Mouse (Mus musculus) hindbrain, embryonic 15.5 days (tissue): ENCODE data around the gene Tmem145. TPM values are rescaled to one million over a fixed set of nuclear protein-coding genes. Genes with fewer than 3 reads are reported as not detected.
A peak's percentile ranks its signal among the peaks of the same experiment; 100 is the strongest.

Source experiments
- ATAC-seq: fragments of 200-750 bp; cut with Nextera tagmentation; 2 replicates; pipeline ENCODE4 v1.8.0; 2017; ENCODE audit warnings: low read depth, moderate number of reproducible peaks, moderate TSS enrichment; ENCODE audit not compliant: low FRiP score
- H3K27ac ChIP-seq: fragments of 300-500 bp; sonication (generic); replicated peaks from 2 replicates; pipeline ENCODE4 v1.5.1; 2015; ENCODE audit warnings: mild to moderate bottlenecking, inconsistent platforms
- H3K27me3 ChIP-seq: fragments of 300-500 bp; sonication (generic); 2 replicates; pipeline ENCODE4 v1.6.1; 2015; ENCODE audit warnings: control low read depth, inconsistent platforms
- H3K36me3 ChIP-seq: fragments of 300-500 bp; sonication (generic); 2 replicates; pipeline ENCODE4 v1.6.1; 2015; ENCODE audit warnings: control low read depth, inconsistent platforms
- H3K4me1 ChIP-seq: fragments of 300-500 bp; sonication (generic); replicated peaks from 2 replicates; pipeline ENCODE4 v1.6.1; 2015; ENCODE audit warnings: control low read depth, inconsistent platforms
- H3K4me2 ChIP-seq: fragments of 300-500 bp; sonication (generic); 2 replicates; pipeline ENCODE4 v1.6.1; 2015; ENCODE audit warnings: moderate library complexity, mild to moderate bottlenecking, inconsistent platforms
- H3K4me3 ChIP-seq: fragments of 300-500 bp; sonication (generic); 2 replicates; pipeline ENCODE4 v1.5.1; 2015; ENCODE audit warnings: mild to moderate bottlenecking, inconsistent platforms
- H3K9ac ChIP-seq: fragments of 300-500 bp; sonication (generic); 2 replicates; pipeline ENCODE4 v1.6.1; 2015; ENCODE audit warnings: inconsistent platforms
- H3K9me3 ChIP-seq: fragments of 300-500 bp; sonication (generic); 2 replicates; pipeline ENCODE4 v1.6.1; 2016; ENCODE audit warnings: control low read depth, inconsistent platforms
- WGBS: fragments of 180-500 bp; shearing (Covaris S2); methylation state at CpG from one replicate; pipeline ENCODE4 v1.1.7; 2015; 5-methylcytosine and 5-hydroxymethylcytosine counted together
- polyA plus RNA-seq: library from polyadenylated mRNA; unstranded; fragments of >200 nt; fragmentation: Nextera tagmentation; extraction: Ambion mirVana; gene quantifications from 2 replicates; pipeline ENCODE4 v1.2.1, GENCODE M21; 2015

Gene Tmem145
- polyA plus RNA-seq, 1 experiment from 2014 or later = 101 TPM

GRCm38 (mm10) chr7:25301063-25301462 is 4.8 kb upstream of the Tmem145 start, which contains the start of gene Prr19:
Gene Prr19, plus strand, starts transcription at chr7:25301411.
- ATAC-seq = peak; percentile 36
- peaks cover 25% of the 10 kb centered on the region for H3K4me1 ChIP-seq

GRCm38 (mm10) chr7:25303003-25303684 is 2.8 kb upstream of the Tmem145 start:
- no peak overlapping the region for H3K27ac ChIP-seq
- 73% methylated on average over 9 of the region's 9 CpGs for WGBS
- H3K9me3 ChIP-seq = no peaks in the 10 kb centered on the region
- ATAC-seq = no peak
- H3K4me3 ChIP-seq = no peak overlapping the region
- no peak overlapping the region for H3K4me2 ChIP-seq
- H3K36me3 ChIP-seq = 0 out of 2 replicates have a peak, but pooled peaks cover 4% of the 10 kb centered on the region
- peaks cover 26% of the 10 kb centered on the region for H3K4me1 ChIP-seq
- no peaks in the 10 kb centered on the region for H3K27me3 ChIP-seq
- no peak overlapping the region for H3K9ac ChIP-seq

More at GRCm38 (mm10) chr7:25301063-25301462, 4.8 kb upstream of the Tmem145 start, which contains the start of gene Prr19:
- H3K4me3 ChIP-seq = 0 out of 2 replicates have a peak within 1 kb of the TSS, but pooled peaks have one; percentile 2
- peak within 1 kb of the TSS; percentile 33 for H3K4me2 ChIP-seq
- H3K36me3 ChIP-seq = no peaks in the 10 kb centered on the region
- H3K9me3 ChIP-seq = no peaks in the 10 kb centered on the region
- no peak within 1 kb of the TSS for H3K9ac ChIP-seq
- 60% methylated on average over 19 of the region's 19 CpGs for whole genome bisulfite sequencing
- H3K27ac ChIP-seq = no peak within 1 kb of the TSS
- no peaks in the 10 kb centered on the region for H3K27me3 ChIP-seq

- Histone ChIP-seq H3K27ac (no peak overlapping the region), H3K27me3 (no peaks in the 10 kb centered on the region), H3K4me3 (no peak overlapping the region), H3K36me3 (0 out of 2 replicates have a peak, but pooled peaks cover 4% of the 10 kb centered on the region), H3K9ac (no peak overlapping the region), H3K9me3 (no peaks in the 10 kb centered on the region), H3K4me2 (no peak overlapping the region), H3K4me1 (peaks cover 21% of the 10 kb centered on the region)
- 79% methylated on average over 3 of the region's 3 CpGs for WGBS
- ATAC-seq = no peak
Observed at GRCm38 (mm10) chr7:25303685-25304006, 2.3 kb upstream of the Tmem145 start.

GRCm38 (mm10) chr7:25305481-25305880 is 425 bp upstream of the Tmem145 start:
- no peaks in the 10 kb centered on the region for H3K27me3 ChIP-seq

GRCm38 (mm10) chr7:25306614-25306996 is 699 bp downstream of the Tmem145 start:
- ATAC-seq = peak; percentile 23; the same call in 1 of the 2 replicates
- Histone ChIP-seq H3K27ac (peak overlapping the region; percentile 87), H3K4me3 (peak overlapping the region; percentile 57), H3K36me3 (peaks cover 8% of the 10 kb centered on the region; the same call in 1 of the 2 replicates), H3K27me3 (peaks cover 8% of the 10 kb centered on the region), H3K9me3 (no peaks in the 10 kb centered on the region), H3K4me2 (peak overlapping the region; percentile 64), H3K4me1 (peaks cover 19% of the 10 kb centered on the region), H3K9ac (peak overlapping the region; percentile 76; the same call in 1 of the 2 replicates)
- 42% methylated on average over 2 of the region's 2 CpGs for WGBS

More at GRCm38 (mm10) chr7:25305481-25305880, 425 bp upstream of the Tmem145 start:
- Histone ChIP-seq H3K36me3 (0 out of 2 replicates have a peak, but pooled peaks cover 4% of the 10 kb centered on the region), H3K9ac (peak overlapping the region; percentile 76), H3K4me1 (peaks cover 19% of the 10 kb centered on the region), H3K4me3 (peak overlapping the region; percentile 57), H3K9me3 (no peaks in the 10 kb centered on the region), H3K4me2 (peak overlapping the region; percentile 64), H3K27ac (peak overlapping the region; percentile 87)
- peak; percentile 29 for ATAC-seq
- WGBS = 1% methylated on average over 2 of the region's 2 CpGs

- Histone ChIP-seq H3K36me3 (peaks cover 11% of the 10 kb centered on the region; the same call in 1 of the 2 replicates), H3K27ac (no peak overlapping the region), H3K4me2 (no peak overlapping the region), H3K4me1 (peaks cover 19% of the 10 kb centered on the region), H3K9me3 (no peaks in the 10 kb centered on the region), H3K27me3 (peaks cover 30% of the 10 kb centered on the region), H3K4me3 (no peak overlapping the region), H3K9ac (no peak overlapping the region)
- no peak for ATAC-seq
- WGBS = 66% methylated on average over 17 of the region's 17 CpGs
Observed at GRCm38 (mm10) chr7:25308702-25309318, 2.9 kb downstream of the Tmem145 start.

GRCm38 (mm10) chr7:25309425-25309824 is 3.5 kb downstream of the Tmem145 start:
- no peak overlapping the region for H3K4me2 ChIP-seq
- H3K4me3 ChIP-seq = no peak overlapping the region
- no peaks in the 10 kb centered on the region for H3K9me3 ChIP-seq
- H3K36me3 ChIP-seq = peaks cover 11% of the 10 kb centered on the region; the same call in 1 of the 2 replicates
- H3K27ac ChIP-seq = no peak overlapping the region
- no peak for ATAC-seq
- peaks cover 36% of the 10 kb centered on the region for H3K27me3 ChIP-seq
- no peak overlapping the region for H3K9ac ChIP-seq
- WGBS = 91% methylated on average over 9 of the region's 9 CpGs
- H3K4me1 ChIP-seq = peaks cover 20% of the 10 kb centered on the region

- Histone ChIP-seq H3K36me3 (peaks cover 11% of the 10 kb centered on the region; the same call in 1 of the 2 replicates), H3K27me3 (peaks cover 41% of the 10 kb centered on the region), H3K9me3 (no peaks in the 10 kb centered on the region)
Observed at GRCm38 (mm10) chr7:25311193-25311592, 5.3 kb downstream of the Tmem145 start.

GRCm38 (mm10) chr7:25313325-25313724 is 7.4 kb downstream of the Tmem145 start:
- Histone ChIP-seq H3K4me3 (no peak overlapping the region), H3K9me3 (no peaks in the 10 kb centered on the region), H3K27me3 (peaks cover 41% of the 10 kb centered on the region), H3K36me3 (peaks cover 7% of the 10 kb centered on the region; the same call in 1 of the 2 replicates), H3K4me1 (peaks cover 31% of the 10 kb centered on the region), H3K4me2 (no peak overlapping the region), H3K9ac (no peak overlapping the region), H3K27ac (no peak overlapping the region)
- no peak for ATAC-seq
- WGBS = 60% methylated on average over 7 of the region's 7 CpGs

More at GRCm38 (mm10) chr7:25311193-25311592, 5.3 kb downstream of the Tmem145 start:
- Histone ChIP-seq H3K4me2 (no peak overlapping the region), H3K4me1 (peaks cover 29% of the 10 kb centered on the region), H3K4me3 (no peak overlapping the region), H3K9ac (no peak overlapping the region), H3K27ac (no peak overlapping the region)
- WGBS = 75% methylated on average over 11 of the region's 11 CpGs
- no peak for ATAC-seq

- peak overlapping the region; percentile 30 for H3K4me3 ChIP-seq
- WGBS = 6% methylated on average over 48 of the region's 51 CpGs
- peaks cover 7% of the 10 kb centered on the region; the same call in 1 of the 2 replicates for H3K36me3 ChIP-seq
- H3K4me1 ChIP-seq = peaks cover 40% of the 10 kb centered on the region
- H3K9me3 ChIP-seq = no peaks in the 10 kb centered on the region
- H3K9ac ChIP-seq = no peak overlapping the region
- H3K27me3 ChIP-seq = peaks cover 41% of the 10 kb centered on the region
- ATAC-seq = no peak
- peak overlapping the region; percentile 95 for H3K4me2 ChIP-seq
- H3K27ac ChIP-seq = no peak overlapping the region
Observed at GRCm38 (mm10) chr7:25314606-25315305, 8.8 kb downstream of the Tmem145 start.

- Histone ChIP-seq H3K4me1 (peaks cover 40% of the 10 kb centered on the region), H3K4me3 (peak overlapping the region; percentile 30), H3K27ac (peak overlapping the region; percentile 86), H3K27me3 (peaks cover 41% of the 10 kb centered on the region), H3K9me3 (no peaks in the 10 kb centered on the region), H3K36me3 (peaks cover 7% of the 10 kb centered on the region; the same call in 1 of the 2 replicates), H3K9ac (0 out of 2 replicates have a peak overlapping the region, but pooled peaks have one; percentile 15), H3K4me2 (peak overlapping the region; percentile 95)
- ATAC-seq = no peak
- WGBS = 2% methylated on average over 51 of the region's 69 CpGs
Observed at GRCm38 (mm10) chr7:25315306-25316041, 9.6 kb downstream of the Tmem145 start.
